Mouse (Mus musculus) urinary bladder, adult 18-20 months (tissue): Measurements from ENCODE around the gene Gm20489.
A peak's percentile ranks its signal among the peaks of the same experiment; 100 is the strongest.

Source experiments
- DNase-seq, 2 experiments: peaks; one replicate each; pipeline ENCODE4 v3.0.0; 2022; ENCODE audit warnings: low spot score in 2 of 2, mixed read lengths in 2 of 2

The Gm20489 gene

GRCm38 (mm10) chrX:101260441-101261325 is 8.1 kb downstream of the Gm20489 start:
- no peak for DNase-seq

- DNase-seq, result no peak
Observed at GRCm38 (mm10) chrX:101256603-101257002, 12.2 kb downstream of the Gm20489 start.

DNA sequence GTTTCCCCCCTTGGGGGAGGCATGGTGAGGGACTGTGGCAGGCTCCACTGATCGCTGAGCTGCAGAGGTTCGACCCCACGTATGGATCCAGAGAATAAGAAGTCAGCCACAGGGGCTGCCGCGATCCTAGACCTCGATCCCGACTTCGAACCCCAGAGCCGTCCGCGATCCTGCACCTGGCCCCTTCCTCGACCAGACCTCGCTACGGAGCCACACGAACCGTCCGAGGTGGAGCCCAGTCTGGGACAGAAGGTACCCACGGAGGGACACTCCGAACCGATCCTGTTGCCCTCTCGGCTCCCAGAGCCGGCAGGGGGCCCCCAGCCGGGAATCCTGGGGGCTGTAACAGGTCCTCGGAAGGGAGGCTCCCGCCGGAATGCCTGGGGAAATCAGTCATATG is 14.1 kb downstream of the Gm20489 start:
- peak in 1 of 2 experiments; percentile 6 for DNase-seq

- peak; percentile 55 to 83 for DNase-seq
Observed at GRCm38 (mm10) chrX:101253952-101254729, 14.7 kb downstream of the Gm20489 start, which contains the start of gene Foxo4. Foxo4 (plus strand) TSS chrX:101254528.

- no peak for DNase-seq
Observed at GRCm38 (mm10) chrX:101245011-101245410, 23.8 kb downstream of the Gm20489 start.

- no peak for DNase-seq
Observed at GRCm38 (mm10) chrX:101222796-101223162, 46.0 kb downstream of the Gm20489 start.

DNA sequence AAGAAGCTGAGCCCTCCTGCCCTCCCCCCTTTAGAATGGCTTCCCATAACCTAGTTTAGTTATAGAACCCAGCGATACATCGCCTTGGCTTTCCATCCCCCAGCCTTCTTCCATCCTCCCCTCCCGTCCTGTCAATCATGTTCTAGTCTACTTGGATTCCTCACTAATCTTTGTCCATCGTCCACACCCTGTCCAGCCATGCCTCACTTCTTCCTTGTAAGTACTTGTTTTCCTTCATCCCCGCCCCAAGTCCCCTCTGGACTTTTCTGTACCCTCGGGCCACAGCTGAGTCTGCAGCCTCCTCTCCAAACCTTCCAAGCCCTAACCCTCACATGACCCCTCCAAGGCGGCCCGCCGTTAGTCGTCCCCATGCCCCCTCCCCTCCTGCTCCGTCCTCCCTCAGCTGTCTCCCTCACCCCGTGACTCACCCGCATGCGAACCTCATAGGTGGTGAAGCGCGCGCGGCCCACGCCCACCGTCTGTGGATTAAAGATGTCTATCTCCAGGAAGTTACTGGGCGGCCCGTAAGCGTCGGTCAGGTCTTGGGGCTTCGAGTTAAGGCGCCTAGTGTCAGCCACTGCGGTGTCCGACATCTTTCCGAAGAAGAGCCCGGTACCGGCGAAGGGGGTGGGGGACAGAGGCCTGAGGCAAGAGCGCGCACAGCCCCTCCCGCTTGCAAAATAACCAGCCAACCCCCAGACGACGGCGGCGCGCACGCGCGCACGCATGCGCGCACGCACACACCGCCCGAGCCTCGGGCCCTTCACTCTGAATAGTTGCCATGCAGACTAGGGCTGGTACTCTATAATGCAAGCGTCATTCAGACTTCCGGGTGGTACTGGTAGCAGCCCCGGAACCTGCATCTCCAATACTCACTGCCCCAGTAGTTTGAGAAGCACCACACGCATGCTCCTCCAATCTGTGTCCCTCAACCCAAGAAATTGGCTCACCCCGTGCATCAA is 46.7 kb downstream of the Gm20489 start, which contains the start of gene Snx12:
Gene Snx12 (minus strand): TSS at position 730 of the 962 bp plus-strand sequence.
- DNase-seq, result peak; percentile 65 to 78
